8 mouse cellular contexts compared by ENCODE assay signal in the genomic region with DNA sequence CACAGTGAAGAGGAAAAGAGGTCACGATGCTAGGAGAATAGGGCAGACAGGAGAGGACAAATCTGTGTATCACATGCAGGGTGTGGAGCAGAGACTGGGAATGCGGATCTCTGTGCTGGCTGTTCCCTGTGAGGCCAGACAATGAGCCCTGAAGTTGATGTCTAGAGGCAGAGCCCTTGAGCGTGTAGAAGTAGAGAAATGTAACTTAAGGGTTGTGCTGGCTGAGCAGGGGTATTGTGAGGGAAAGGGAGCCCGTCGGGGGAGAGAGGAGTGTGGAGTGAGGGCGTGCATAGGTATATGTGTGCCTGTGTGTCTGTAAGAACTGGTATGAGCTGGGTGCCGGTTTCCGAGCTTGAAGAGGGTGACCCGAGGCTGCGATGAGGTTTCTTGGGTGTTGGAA. TPM values are rescaled to one million over a fixed set of nuclear protein-coding genes. Genes with fewer than 3 reads are reported as not detected.
DNase-seq lines count a peak whose midpoint lies in the region; TF ChIP-seq lines count a peak whose summit lies in the region.

No protein-coding gene starts in this region.

- in situ Hi-C loops in ES-E14 (cut with MboI; ENCODE audit: low sequenced_read_pairs in 2 of 2, unreplicated experiment in 2 of 2), result loop anchor here in 1 of 2 experiments (5.0 kb wide), 1 partner anchor 35 kb away; no protein-coding TSS in a partner anchor

- H3K79me2 ChIP-seq in macrophage (ENCODE audit: inconsistent target), result no peaks in the 10 kb centered on the region

- H3K9me3 ChIP-seq in ES-E14 (ENCODE audit: control insufficient read depth, insufficient read depth, low read depth, low read length), result no peaks in the 10 kb centered on the region
- H3K9me3 ChIP-seq in hindbrain, embryonic 10.5 days, result 0 out of 2 replicates have a peak, but pooled peaks cover 3% of the 10 kb centered on the region

- H3K27ac ChIP-seq in ES-E14 (ENCODE audit: insufficient read depth, low read depth, low read length, poor library complexity, severe bottlenecking) (no peak overlapping the region), macrophage (no peak overlapping the region)
- no peak overlapping the region for H3K27ac ChIP-seq in brown adipose tissue, adult 24 weeks (replicated peaks; ENCODE audit: low read depth, low read length)
- peak overlapping the region; percentile 81 for H3K27ac ChIP-seq in hindbrain, embryonic 10.5 days

- no peaks in the 10 kb centered on the region for H3K27me3 ChIP-seq in hindbrain, embryonic 10.5 days (ENCODE audit: insufficient read depth, poor library complexity, severe bottlenecking)

- DNase-seq in layer of hippocampus, postnatal 14 days (ENCODE audit: low spot score in 2 of 2), result peak; percentile 44 to 50
- no peak for DNase-seq in layer of hippocampus, adult 11-12 months (ENCODE audit: low spot score)
- no peak for DNase-seq in ES-E14 (ENCODE audit: low read depth, low spot score)
- no peak for DNase-seq in hindbrain, embryonic 10.5 days (ENCODE audit: low spot score)
- DNase-seq in natural killer cell, adult 2 months (ENCODE audit: low spot score in 2 of 2), result no peak
- DNase-seq in kidney, postnatal 14 days, result no peak

- H3K36me3 ChIP-seq in ES-E14 (ENCODE audit: control insufficient read depth, insufficient read depth, low read length, poor library complexity, severe bottlenecking) (no peaks in the 10 kb centered on the region), macrophage (ENCODE audit: inconsistent target) (no peaks in the 10 kb centered on the region)
- no peaks in the 10 kb centered on the region for H3K36me3 ChIP-seq in hindbrain, embryonic 10.5 days

- H3K4me3 ChIP-seq in ES-E14 (ENCODE audit: insufficient read depth in 1 of 2, low read depth in 1 of 2, low read length in 2 of 2, poor library complexity in 1 of 2, severe bottlenecking in 1 of 2) (peak overlapping the region; percentile 49 to 53), macrophage (ENCODE audit: inconsistent target) (peak overlapping the region; percentile 20; the same call in 1 of the 2 replicates)
- peak overlapping the region; percentile 45 for H3K4me3 ChIP-seq in brown adipose tissue, adult 24 weeks (ENCODE audit: insufficient read depth, low read depth, low read length)
- peak overlapping the region; percentile 56 for H3K4me3 ChIP-seq in hindbrain, embryonic 10.5 days

- no peak overlapping the region for H3K9ac ChIP-seq in ES-E14 (ENCODE audit: insufficient read depth, low read depth, low read length, poor library complexity, severe bottlenecking)

- H3K4me1 ChIP-seq in ES-E14 (ENCODE audit: control insufficient read depth in 2 of 2, insufficient read depth in 2 of 2, low read length in 2 of 2, poor library complexity in 1 of 2), result peaks cover 1 to 7% of the 10 kb centered on the region in 2 experiments; a peak in 1 of 4 replicates
- 0 out of 2 replicates have a peak, but pooled peaks cover 3% of the 10 kb centered on the region for H3K4me1 ChIP-seq in brown adipose tissue, adult 24 weeks (ENCODE audit: control insufficient read depth, insufficient read depth, insufficient read length, low read length)
- peaks cover 23% of the 10 kb centered on the region for H3K4me1 ChIP-seq in hindbrain, embryonic 10.5 days (replicated peaks)

- 21% methylated on average over 10 of the region's 10 CpGs for WGBS in hindbrain, embryonic 10.5 days
- WGBS in macrophage (ENCODE audit: missing documents), result 35% methylated on average over 9 of the region's 10 CpGs

TF ChIP-seq in ES-E14, 5 proteins besides CTCF, POLR2A, EP300 and RAD21:
- no peak for TF ChIP-seq MAFK (IDR thresholded peaks at IDR 0.05; ENCODE audit: insufficient read depth, low read depth, low read length)
- TF ChIP-seq ZC3H11A (IDR thresholded peaks at IDR 0.05; ENCODE audit: borderline replicate concordance, low read depth, low read length), result no peak
- no peak for TF ChIP-seq CHD2 (IDR thresholded peaks at IDR 0.05; ENCODE audit: low read depth, low read length)
- no peak for TF ChIP-seq ZNF384 (IDR thresholded peaks at IDR 0.05; ENCODE audit: low read depth, low read length)
- TF ChIP-seq HCFC1 (IDR thresholded peaks at IDR 0.05; ENCODE audit: borderline replicate concordance, insufficient read depth, low read length), result no peak

RNA-seq across cellular contexts. Expression of a gene that starts 13.5 kb away (rescaled TPM):
- total RNA-seq in layer of hippocampus, postnatal 14 days (2021), result not detected
- 0.13 TPM in 1 of 2 replicates, not detected in the other for total RNA-seq in ES-E14 (2012; rRNA removed)
- not detected in 2 replicates for polyA plus RNA-seq in brown adipose tissue, adult 24 weeks (2012; ENCODE audit: insufficient read depth, insufficient read length, missing spikeins)
- polyA plus RNA-seq in hindbrain, embryonic 10.5 days (2016; fragmentation: Nextera tagmentation; extraction: Ambion mirVana), result not detected in 2 replicates
- total RNA-seq in macrophage (2018; cell fraction: chromatin; rRNA removed), result not detected
- total RNA-seq in macrophage (2018; cell fraction: cytosol; rRNA removed), result not detected
- not detected for total RNA-seq in macrophage (2018; cell fraction: nucleus; rRNA removed)
- polyA plus RNA-seq in macrophage (2018), result 0.22 TPM in 1 of 3 replicates, not detected in the others

RNA-seq across cellular contexts. Expression of a gene that starts 23.6 kb away (rescaled TPM):
- not detected for total RNA-seq in layer of hippocampus, postnatal 14 days (2021)
- not detected in 2 replicates for total RNA-seq in ES-E14 (2012; rRNA removed)
- not detected in 2 replicates for polyA plus RNA-seq in brown adipose tissue, adult 24 weeks (2012; ENCODE audit: insufficient read depth, insufficient read length, missing spikeins)
- not detected in 2 replicates for polyA plus RNA-seq in hindbrain, embryonic 10.5 days (2016; fragmentation: Nextera tagmentation; extraction: Ambion mirVana)
- total RNA-seq in macrophage (2018; cell fraction: chromatin; rRNA removed), result not detected
- not detected for total RNA-seq in macrophage (2018; cell fraction: cytosol; rRNA removed)
- 1 to 10 TPM in 1 of 26 experiments, not detected in 25; 1.8 TPM for total RNA-seq in macrophage (2018; cell fraction: nucleus; rRNA removed)
- not detected in 3 replicates for polyA plus RNA-seq in macrophage (2018)

RNA-seq across cellular contexts. Expression of a gene that starts 23.6 kb away (rescaled TPM):
- total RNA-seq in layer of hippocampus, postnatal 14 days (2021), result not detected
- total RNA-seq in ES-E14 (2012; rRNA removed), result not detected in 2 replicates
- polyA plus RNA-seq in brown adipose tissue, adult 24 weeks (2012; ENCODE audit: insufficient read depth, insufficient read length, missing spikeins), result 1.2 TPM in 1 of 2 replicates, not detected in the other
- polyA plus RNA-seq in hindbrain, embryonic 10.5 days (2016; fragmentation: Nextera tagmentation; extraction: Ambion mirVana), result not detected in 2 replicates
- not detected for total RNA-seq in macrophage (2018; cell fraction: chromatin; rRNA removed)
- under 1 TPM in 3 of 26 experiments, not detected in 23; 0.05 to 0.19 (median 0.05) TPM for total RNA-seq in macrophage (2018; cell fraction: cytosol; rRNA removed)
- not detected for total RNA-seq in macrophage (2018; cell fraction: nucleus; rRNA removed)
- 0.24 TPM in 1 of 3 replicates, not detected in the others for polyA plus RNA-seq in macrophage (2018)

Comparison
In these comparisons a context has a peak if more than half of its experiments do, and no peak if none do; other contexts are left out.
1. DNase-seq: peak in layer of hippocampus, postnatal 14 days (2 of 2); none in layer of hippocampus, adult 11-12 months (single experiment), ES-E14 (single experiment), hindbrain, embryonic 10.5 days (single experiment), natural killer cell, adult 2 months (0 of 2) and kidney, postnatal 14 days (single experiment).
2. Peak in every context shown above with its lines, with median percentiles within 50 percentile points of each other: H3K4me3 ChIP-seq.